Mouse (Mus musculus): ENCODE results near the gene Gm3250.
"Not testable (repeated sequence)": the region's sequence is repeated elsewhere in the genome, so short reads cannot be mapped to it uniquely, and the experiment has no call there.

Gm3250 gene

GRCm38 (mm10) chr10:77750686-77751085 lies 31.7 kb downstream of the Gm3250 start:
- DNase-seq = not testable (repeated sequence)

GRCm38 (mm10) chr10:77741924-77742688 lies 40.2 kb downstream of the Gm3250 start, which contains the start of gene Gm18596:
Gm18596 (minus strand) TSS chr10:77742638.
- not testable (repeated sequence) for DNase-seq

- no peak for DNase-seq
These were observed 43.4 kb downstream of the Gm3250 start for GRCm38 (mm10) chr10:77738929-77739328.

- no peak for DNase-seq
These were observed 46.4 kb downstream of the Gm3250 start for GRCm38 (mm10) chr10:77735928-77736327.
